Mouse (Mus musculus): ENCODE data around the gene Sapcd2.

GRCm38 (mm10) chr2:25394281-25395221 lies 22.4 kb downstream of the Sapcd2 start:
- TF ChIP-seq POLR2A (IDR thresholded peaks at IDR 0.05; ENCODE audit: borderline replicate concordance, control insufficient read depth, low read depth, low read length) (no peak), CTCF (IDR thresholded peaks at IDR 0.05; ENCODE audit: control insufficient read depth, insufficient read depth, low read length) (no peak)
